Mouse (Mus musculus): ENCODE results near the gene Nthl1. TPM values are rescaled to one million over a fixed set of nuclear protein-coding genes. Genes with fewer than 3 reads are reported as not detected.

Nthl1 gene
- total RNA-seq (2014; fragmentation: Nextera tagmentation) (7.8 and 14.1 TPM in 2 replicates), total RNA-seq (2017) (4.6 and 12.9 TPM in 2 replicates)

DNA sequence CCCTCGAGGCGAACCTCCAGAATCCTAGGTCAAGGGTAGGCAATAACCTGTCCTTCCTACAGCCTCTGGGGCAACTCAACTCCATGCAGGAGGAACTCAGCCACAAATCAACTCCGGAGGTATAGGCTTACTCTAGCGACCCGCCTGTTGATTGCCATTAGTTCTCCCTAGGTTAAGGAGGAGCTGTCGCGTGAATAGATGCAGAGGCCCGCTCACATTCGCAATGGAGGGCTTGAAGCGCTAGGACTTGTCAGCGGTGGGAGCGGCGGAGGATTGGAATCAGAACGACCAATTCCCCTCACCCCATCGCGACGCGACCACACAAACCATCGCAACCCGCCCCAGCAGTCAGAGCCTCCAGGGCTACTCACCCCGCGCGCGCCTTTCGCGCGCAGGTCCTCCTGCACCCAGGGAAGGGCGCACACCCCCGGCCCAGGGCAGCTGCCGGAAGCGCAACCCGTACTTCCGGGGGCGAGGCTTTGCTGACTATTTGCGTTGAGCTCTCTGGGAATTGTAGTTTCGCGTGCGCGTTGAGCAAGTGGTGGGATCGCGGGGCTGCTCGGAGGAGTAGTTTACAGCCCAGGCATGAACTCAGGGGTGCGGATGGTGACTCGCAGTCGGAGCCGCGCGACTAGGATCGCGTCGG is at the start of gene Nthl1, which contains the start of gene Tsc2:
Nthl1 (plus strand) TSS at position 514 of the 646 bp plus-strand sequence.
Tsc2 (minus strand) TSS at position 464 of the 646 bp plus-strand sequence.
- ATAC-seq (replicated peaks; ENCODE audit: low FRiP score, low TSS enrichment, poor library complexity, severe bottlenecking), result peak; percentile 71

DNA sequence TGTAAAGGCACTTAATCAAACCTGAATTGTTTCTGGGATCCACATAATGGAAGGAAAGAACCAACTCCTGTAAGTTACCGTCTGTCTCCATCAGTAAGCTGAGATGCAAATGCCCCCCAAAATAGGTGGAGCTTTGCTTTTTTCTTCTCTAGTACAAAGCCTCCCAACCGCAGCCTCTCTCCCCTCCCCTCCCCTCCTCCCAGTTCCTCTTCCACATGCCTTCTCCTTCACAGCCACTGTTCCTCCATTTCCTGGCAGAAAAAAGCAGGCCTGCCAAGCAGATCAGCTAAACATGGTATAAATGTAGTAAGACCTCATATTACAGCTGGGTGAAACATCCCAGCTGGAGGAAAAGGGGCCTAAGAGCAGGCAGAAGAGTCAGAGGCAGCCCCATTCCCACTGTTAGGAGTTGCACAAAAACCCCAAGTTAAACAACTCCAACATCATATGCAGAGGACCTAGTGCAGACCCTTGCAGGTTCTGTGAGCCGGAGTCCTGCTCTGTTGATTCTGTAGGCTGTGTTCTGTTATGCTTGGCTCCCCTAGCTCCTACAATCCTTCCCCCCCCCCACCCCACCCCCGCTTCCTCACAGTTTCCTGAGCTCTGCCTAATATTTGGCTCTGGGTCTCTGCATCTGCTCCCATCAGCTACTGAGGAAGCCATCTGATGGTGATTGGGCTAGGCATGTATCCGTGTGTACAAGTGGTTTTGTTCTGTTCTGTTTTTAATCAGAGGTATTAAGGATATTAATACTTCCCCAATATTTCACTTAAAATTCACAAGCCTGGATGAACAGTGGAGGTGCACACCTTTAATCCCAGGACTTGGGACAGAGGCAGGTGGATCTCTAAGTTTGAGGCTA is 48.6 kb upstream of the Nthl1 start:
- no peak for ATAC-seq (replicated peaks; ENCODE audit: low FRiP score, low TSS enrichment, poor library complexity, severe bottlenecking)

DNA sequence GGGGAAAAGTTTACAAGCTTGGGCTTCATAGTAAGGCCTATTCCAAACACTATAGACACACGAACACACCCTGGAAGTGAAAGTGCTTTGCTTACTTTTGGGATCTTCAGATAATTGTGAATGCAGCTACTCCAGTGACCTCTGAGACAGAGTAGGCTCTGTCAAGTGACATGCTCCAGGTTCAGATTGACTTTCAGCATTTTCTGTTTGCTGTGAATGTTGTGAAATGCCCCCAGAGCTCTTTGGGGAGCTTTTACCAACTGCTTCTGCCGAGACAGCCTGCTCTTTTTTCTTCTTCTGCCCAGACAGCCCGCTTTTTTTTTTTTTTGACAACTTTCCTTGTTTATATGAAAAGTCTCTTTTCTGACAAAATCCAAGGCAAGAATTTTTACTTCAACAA is 48.0 kb upstream of the Nthl1 start:
- no peak for ATAC-seq (replicated peaks; ENCODE audit: low FRiP score, low TSS enrichment, poor library complexity, severe bottlenecking)

GRCm38 (mm10) chr17:24586532-24586931 is 45.9 kb upstream of the Nthl1 start:
- ATAC-seq (replicated peaks; ENCODE audit: low FRiP score, low TSS enrichment, poor library complexity, severe bottlenecking), result no peak

DNA sequence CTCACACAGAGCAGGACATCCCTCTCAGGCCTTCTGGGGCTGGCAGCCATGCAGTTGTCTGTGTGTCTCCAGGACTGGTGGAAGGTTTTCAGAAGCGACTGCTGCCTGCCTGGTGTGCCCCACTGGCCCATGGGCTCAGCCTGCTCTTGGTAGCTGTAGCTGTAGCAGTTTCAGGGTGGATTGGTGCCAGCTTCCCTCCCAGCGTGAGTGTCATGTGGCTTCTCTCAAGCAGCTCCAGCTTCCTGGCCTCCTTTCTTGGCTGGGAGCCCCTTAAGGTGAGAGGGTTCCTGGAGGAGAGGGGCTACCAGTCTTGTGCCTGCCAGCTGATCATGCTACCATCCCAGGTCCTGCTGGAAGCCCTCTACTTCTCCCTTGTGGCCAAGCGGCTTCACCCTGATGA is 41.5 kb upstream of the Nthl1 start:
- no peak for ATAC-seq (replicated peaks; ENCODE audit: low FRiP score, low TSS enrichment, poor library complexity, severe bottlenecking)

- no peak for ATAC-seq (replicated peaks; ENCODE audit: low FRiP score, low TSS enrichment, poor library complexity, severe bottlenecking)
Observed at GRCm38 (mm10) chr17:24591695-24592094, 40.8 kb upstream of the Nthl1 start.

GRCm38 (mm10) chr17:24593248-24593647 is 39.2 kb upstream of the Nthl1 start:
- ATAC-seq (replicated peaks; ENCODE audit: low FRiP score, low TSS enrichment, poor library complexity, severe bottlenecking), result no peak

DNA sequence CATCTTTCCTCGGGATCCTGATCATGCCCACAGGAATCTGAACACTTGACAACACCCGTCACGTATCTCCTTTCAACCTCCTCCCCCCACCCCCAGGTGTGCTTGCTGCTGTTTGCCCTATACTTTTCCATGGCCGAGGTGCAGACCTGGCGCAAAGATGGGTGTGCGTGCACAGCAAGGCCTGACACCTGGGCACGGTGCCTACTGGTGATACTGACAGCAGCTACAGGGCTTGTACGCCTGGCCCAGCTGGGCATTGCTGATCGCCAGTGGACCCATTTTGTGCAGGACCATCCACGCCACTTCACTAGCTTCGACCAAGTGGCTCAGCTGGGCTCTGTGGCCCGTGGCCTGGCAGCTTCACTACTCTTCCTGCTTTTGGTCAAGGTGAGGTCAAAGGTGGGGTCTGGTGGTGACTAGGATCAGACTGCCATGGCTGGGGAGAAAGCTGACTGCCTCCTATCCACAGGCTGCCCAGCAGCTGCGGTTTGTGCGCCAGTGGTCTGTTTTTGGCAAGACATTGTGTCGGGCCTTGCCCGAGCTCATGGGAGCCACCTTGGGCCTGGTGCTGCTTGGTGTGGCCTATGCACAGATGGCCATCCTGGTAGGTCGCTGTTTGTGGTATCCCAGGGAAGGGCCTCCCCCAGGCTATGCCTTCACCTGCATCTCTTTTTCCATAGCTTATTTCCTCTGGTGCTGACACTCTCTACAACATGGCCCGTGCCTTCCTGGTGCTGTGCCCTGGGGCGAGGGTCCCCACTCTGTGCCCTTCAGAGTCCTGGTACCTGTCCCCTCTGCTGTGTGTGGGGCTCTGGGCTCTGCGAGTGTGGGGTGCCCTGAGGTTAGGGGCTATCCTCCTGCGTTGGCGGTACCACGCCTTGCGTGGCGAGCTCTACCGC is 38.2 kb upstream of the Nthl1 start:
- no peak for ATAC-seq (replicated peaks; ENCODE audit: low FRiP score, low TSS enrichment, poor library complexity, severe bottlenecking)

DNA sequence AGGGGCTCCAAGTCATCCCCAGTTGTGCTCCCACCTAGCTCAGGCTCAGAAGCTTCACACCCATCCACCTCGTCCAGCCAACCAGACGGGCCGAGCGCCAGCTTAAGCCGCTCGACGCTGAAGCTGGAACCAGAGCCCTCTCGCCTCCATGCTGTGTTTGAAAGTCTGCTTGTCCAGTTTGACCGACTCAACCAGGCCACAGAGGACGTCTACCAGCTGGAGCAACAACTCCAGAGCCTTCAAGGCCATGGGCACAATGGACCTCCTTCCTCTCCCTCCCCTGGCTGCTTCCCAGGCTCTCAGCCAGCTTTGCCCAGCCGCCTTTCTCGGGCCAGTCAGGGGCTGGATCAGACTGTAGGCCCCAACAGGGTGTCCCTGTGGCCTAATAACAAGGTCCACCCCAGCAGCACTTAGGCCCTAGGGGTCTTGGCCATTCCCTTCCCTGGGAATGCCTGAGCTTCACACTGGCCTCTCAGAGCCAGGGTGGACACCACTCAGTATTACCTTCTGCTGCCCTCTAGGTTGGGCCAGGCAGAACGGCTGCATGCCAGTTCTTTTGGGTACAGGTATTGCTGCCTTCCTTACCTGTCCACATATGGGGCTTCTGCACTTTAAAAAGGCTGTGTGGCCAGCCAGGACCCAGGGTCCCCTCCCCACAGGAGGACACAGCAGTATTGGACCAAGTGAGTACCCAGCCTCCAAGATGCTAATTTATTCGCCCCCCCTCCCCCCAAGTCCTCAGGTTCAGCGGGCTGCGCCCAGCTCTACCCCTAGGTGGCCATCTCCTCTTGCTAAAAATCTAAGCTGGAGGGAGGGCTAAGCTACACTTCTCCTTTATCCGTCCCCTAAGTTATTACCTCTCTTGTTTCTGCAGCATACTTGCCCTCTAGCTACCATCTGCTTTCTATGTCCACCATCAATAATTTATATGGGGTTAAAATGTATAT is 37.1 kb upstream of the Nthl1 start:
- ATAC-seq (replicated peaks; ENCODE audit: low FRiP score, low TSS enrichment, poor library complexity, severe bottlenecking), result peak; percentile 23; the same call in 1 of the 2 replicates

DNA sequence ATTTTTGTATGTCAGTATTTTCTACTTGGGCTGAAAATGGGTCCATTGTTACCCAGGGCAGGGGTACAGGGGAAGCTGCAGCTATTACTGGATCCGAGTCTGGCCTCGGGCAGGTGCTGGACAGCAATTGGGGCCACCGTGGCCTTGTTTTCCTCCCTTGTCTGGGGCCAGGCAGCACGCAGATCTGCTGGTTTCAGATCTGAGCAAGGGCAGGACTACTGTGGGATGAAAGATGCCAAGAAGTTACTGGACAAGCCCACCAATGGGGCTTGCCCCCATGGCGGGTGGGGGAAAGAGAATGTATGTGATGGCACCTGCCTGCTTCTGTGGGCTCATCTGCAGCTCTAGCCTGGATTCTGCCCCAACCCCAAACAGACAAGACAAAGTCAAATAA is 36.4 kb upstream of the Nthl1 start:
- no peak for ATAC-seq (replicated peaks; ENCODE audit: low FRiP score, low TSS enrichment, poor library complexity, severe bottlenecking)

DNA sequence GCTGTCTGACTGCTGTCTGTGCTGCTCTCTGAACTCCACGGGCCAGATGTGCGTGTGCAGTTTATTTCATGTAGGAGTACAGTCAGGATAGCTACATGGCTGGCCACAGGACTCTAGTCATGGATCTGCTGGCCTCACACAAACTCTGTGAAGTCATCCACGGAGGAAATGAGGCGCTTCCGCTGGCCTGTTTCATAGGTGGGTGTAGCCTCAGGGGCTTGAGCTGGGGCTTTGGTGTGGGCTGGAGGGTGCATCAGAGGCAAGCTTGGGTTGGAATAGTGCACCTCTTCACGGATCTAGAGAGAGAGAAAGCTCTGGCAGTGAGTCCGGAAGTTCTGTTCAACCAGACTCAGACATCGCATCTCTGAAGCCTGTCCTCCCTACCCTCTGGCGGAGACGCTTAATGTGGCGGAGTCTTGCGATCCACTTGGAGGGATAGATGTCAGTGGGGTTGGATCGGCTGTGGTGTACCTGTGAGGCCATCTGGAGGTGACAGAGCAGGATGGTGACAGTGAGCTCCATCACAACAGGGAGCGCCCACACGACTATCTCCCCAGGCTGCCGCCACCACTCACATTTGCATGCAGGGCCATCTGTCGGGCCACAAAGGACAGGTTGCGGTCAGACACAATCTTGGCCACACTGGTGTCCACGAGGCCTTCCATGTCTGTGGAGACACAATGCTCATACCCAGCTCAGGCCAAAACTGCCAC is 35.9 kb upstream of the Nthl1 start:
- ATAC-seq (replicated peaks; ENCODE audit: low FRiP score, low TSS enrichment, poor library complexity, severe bottlenecking), result no peak

- ATAC-seq (replicated peaks; ENCODE audit: low FRiP score, low TSS enrichment, poor library complexity, severe bottlenecking), result no peak
Observed at GRCm38 (mm10) chr17:24597989-24598388, 34.5 kb upstream of the Nthl1 start.

GRCm38 (mm10) chr17:24600502-24600901 is 32.0 kb upstream of the Nthl1 start:
- no peak for ATAC-seq (replicated peaks; ENCODE audit: low FRiP score, low TSS enrichment, poor library complexity, severe bottlenecking)

- no peak for ATAC-seq (replicated peaks; ENCODE audit: low FRiP score, low TSS enrichment, poor library complexity, severe bottlenecking)
Observed at GRCm38 (mm10) chr17:24603961-24604360, 28.5 kb upstream of the Nthl1 start.

GRCm38 (mm10) chr17:24604557-24604956 is 27.9 kb upstream of the Nthl1 start:
- no peak for ATAC-seq (replicated peaks; ENCODE audit: low FRiP score, low TSS enrichment, poor library complexity, severe bottlenecking)

- peak; percentile 53 for ATAC-seq (replicated peaks; ENCODE audit: low FRiP score, low TSS enrichment, poor library complexity, severe bottlenecking)
Observed at GRCm38 (mm10) chr17:24608370-24608769, 24.1 kb upstream of the Nthl1 start.

DNA sequence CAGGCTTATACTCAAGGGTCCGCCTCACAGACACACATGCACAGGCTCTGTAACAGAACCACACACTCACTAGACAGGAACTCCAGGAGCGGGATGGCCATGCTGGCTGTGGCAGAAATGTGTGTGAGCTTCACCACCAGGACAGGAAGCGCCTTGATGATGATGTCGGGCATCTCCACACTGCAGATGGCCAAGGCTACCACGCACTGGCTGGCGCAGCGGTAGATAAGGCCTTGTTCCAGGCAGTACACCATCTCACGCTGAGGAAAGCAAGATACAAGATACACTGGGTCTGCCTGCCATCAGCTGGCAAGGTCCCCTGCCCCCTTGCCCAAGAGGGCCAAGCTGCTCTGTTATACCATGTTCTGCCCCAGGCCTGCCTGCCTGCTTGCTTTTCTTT is 23.6 kb upstream of the Nthl1 start:
- peak; percentile 89 for ATAC-seq (replicated peaks; ENCODE audit: low FRiP score, low TSS enrichment, poor library complexity, severe bottlenecking)

DNA sequence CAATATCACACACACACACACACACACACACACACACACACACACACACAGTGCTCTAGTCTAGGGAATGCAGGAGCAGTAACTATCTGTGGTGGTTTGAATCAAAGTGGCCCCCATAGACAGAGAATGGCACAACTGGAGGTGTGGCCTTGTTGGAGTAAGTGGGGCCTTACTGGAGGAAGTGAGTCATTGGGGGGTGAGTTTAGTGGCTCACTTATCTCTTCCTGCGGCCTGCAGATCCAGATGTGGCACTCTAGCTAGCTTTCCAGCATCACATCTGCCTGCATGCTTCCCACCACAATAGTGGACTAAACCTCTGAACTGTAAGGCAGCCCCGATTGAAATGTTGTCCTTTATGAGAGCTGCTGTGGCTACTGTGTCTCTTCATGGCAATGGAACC is 21.8 kb upstream of the Nthl1 start:
- peak; percentile 64 for ATAC-seq (replicated peaks; ENCODE audit: low FRiP score, low TSS enrichment, poor library complexity, severe bottlenecking)

Measured in megakaryocyte-erythroid progenitor cell, adult 5-6 weeks (primary cell).